Mouse (Mus musculus) limb, embryonic 15.5 days (tissue): Measurements from ENCODE around the gene Neurod2. TPM values are rescaled to one million over a fixed set of nuclear protein-coding genes. Genes with fewer than 3 reads are reported as not detected.

Experiments used
- ATAC-seq: fragments of 200-750 bp; cut with Nextera tagmentation; 2 replicates; pipeline ENCODE4 v1.8.0; 2017; ENCODE audit warnings: low read depth, moderate TSS enrichment; ENCODE audit not compliant: insufficient number of reproducible peaks, low FRiP score, low TSS enrichment
- H3K27ac ChIP-seq: fragments of 300-500 bp; sonication (generic); 2 replicates; pipeline ENCODE4 v1.5.1; 2015; ENCODE audit warnings: moderate library complexity, mild to moderate bottlenecking, inconsistent platforms
- H3K27me3 ChIP-seq: fragments of 300-500 bp; sonication (generic); 2 replicates; pipeline ENCODE4 v1.6.1; 2015; ENCODE audit warnings: inconsistent platforms
- H3K36me3 ChIP-seq: fragments of 300-500 bp; sonication (generic); 2 replicates; pipeline ENCODE4 v1.6.1; 2015; ENCODE audit warnings: inconsistent platforms
- H3K4me1 ChIP-seq: fragments of 300-500 bp; sonication (generic); 2 replicates; pipeline ENCODE4 v1.6.1; 2015; ENCODE audit warnings: inconsistent platforms
- H3K4me2 ChIP-seq: fragments of 300-500 bp; sonication (generic); 2 replicates; pipeline ENCODE4 v1.6.1; 2015; ENCODE audit warnings: mild to moderate bottlenecking, inconsistent platforms
- H3K4me3 ChIP-seq: fragments of 300-500 bp; sonication (generic); 2 replicates; pipeline ENCODE4 v1.5.1; 2015; ENCODE audit warnings: mild to moderate bottlenecking, inconsistent platforms
- H3K9ac ChIP-seq: fragments of 300-500 bp; sonication (generic); 2 replicates; pipeline ENCODE4 v1.6.1; 2015; ENCODE audit warnings: inconsistent platforms
- H3K9me3 ChIP-seq: fragments of 300-500 bp; sonication (generic); 2 replicates; pipeline ENCODE4 v1.6.1; 2016; ENCODE audit warnings: inconsistent platforms
- WGBS: fragments of 180-500 bp; shearing (Covaris S2); methylation state at CpG from one replicate; pipeline ENCODE4 v1.1.7; 2015; 5-methylcytosine and 5-hydroxymethylcytosine counted together
- polyA plus RNA-seq: library from polyadenylated mRNA; unstranded; fragments of >200 nt; fragmentation: Nextera tagmentation; extraction: Ambion mirVana; gene quantifications from 2 replicates; pipeline ENCODE4 v1.2.1, GENCODE M21; 2015

The Neurod2 gene
- polyA plus RNA-seq, 1 experiment from 2014 or later, result not detected

GRCm38 (mm10) chr11:98352272-98352990, 23.0 kb upstream of the Neurod2 start:
- Histone ChIP-seq H3K4me3 (no peak overlapping the region), H3K27me3 (peaks cover 68% of the 10 kb centered on the region), H3K4me1 (peaks cover 50% of the 10 kb centered on the region), H3K9ac (no peak overlapping the region), H3K4me2 (no peak overlapping the region), H3K36me3 (no peaks in the 10 kb centered on the region), H3K27ac (no peak overlapping the region), H3K9me3 (no peaks in the 10 kb centered on the region)
- no peak for ATAC-seq
- WGBS, result 70% methylated on average over 18 of the region's 18 CpGs

- Histone ChIP-seq H3K9ac (no peak overlapping the region), H3K9me3 (no peaks in the 10 kb centered on the region), H3K4me1 (peaks cover 27% of the 10 kb centered on the region), H3K4me3 (peak overlapping the region; percentile 53), H3K27me3 (peaks cover 84% of the 10 kb centered on the region), H3K4me2 (peak overlapping the region; percentile 95), H3K36me3 (no peaks in the 10 kb centered on the region), H3K27ac (no peak overlapping the region)
- 7% methylated on average over 9 of the region's 9 CpGs for WGBS
- no peak for ATAC-seq
Measured at GRCm38 (mm10) chr11:98349308-98349707, 19.9 kb upstream of the Neurod2 start.

DNA sequence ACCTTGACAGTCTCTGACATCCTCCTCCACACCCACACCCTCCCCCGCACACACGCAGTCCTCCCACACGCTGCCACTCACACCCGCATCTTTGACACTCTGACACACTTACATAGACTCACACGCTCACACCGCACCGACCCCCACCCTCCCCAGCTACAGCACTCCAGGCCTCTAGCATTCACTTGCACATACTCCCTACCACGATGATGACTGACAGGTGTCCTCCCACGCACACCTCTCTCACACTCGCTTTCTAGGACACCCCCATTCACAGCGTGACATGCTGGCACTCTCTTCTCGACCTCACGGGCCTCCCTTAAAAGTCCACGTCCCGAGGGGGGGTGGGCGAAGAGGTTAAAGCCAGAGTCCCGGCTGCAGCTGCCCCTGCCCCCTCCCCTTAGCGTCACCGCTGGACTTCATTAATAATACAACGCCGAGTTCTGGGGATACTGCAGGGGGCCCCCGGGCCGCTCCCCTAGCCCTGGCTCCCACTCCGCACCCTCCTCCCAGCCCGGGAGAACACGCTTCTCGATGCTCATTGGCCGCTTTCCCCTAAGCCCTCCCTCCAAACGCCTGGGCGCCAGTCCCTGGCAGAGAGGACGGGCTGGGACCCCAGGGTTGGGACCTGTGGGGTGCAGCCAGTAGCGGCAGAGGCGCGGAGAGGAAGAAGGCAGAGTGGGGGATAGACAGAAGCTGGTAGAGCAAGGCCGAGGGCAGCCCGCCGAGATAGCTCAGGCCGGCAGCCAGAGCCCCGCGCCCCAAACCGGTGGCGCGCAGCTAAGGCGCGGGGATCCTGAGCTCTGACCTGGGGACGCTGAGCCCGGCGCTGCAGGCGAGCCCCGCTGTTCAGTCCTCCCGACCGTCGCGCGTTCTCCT, 18.9 kb upstream of the Neurod2 start, which contains the start of gene Ppp1r1b:
Gene Ppp1r1b (plus strand): TSS at position 322 of the 879 bp plus-strand sequence.
- H3K36me3 ChIP-seq, result no peaks in the 10 kb centered on the region
- peak within 1 kb of the TSS; percentile 95 for H3K4me2 ChIP-seq
- H3K27me3 ChIP-seq, result peaks cover 85% of the 10 kb centered on the region
- H3K4me3 ChIP-seq, result peak within 1 kb of the TSS; percentile 53
- ATAC-seq, result 0 out of 2 replicates have a peak, but pooled peaks have one; percentile 22
- H3K9me3 ChIP-seq, result no peaks in the 10 kb centered on the region
- WGBS, result under 1% methylated on average over 55 of the region's 55 CpGs
- H3K27ac ChIP-seq, result no peak within 1 kb of the TSS
- H3K9ac ChIP-seq, result peak within 1 kb of the TSS; percentile 39
- peaks cover 25% of the 10 kb centered on the region for H3K4me1 ChIP-seq

DNA sequence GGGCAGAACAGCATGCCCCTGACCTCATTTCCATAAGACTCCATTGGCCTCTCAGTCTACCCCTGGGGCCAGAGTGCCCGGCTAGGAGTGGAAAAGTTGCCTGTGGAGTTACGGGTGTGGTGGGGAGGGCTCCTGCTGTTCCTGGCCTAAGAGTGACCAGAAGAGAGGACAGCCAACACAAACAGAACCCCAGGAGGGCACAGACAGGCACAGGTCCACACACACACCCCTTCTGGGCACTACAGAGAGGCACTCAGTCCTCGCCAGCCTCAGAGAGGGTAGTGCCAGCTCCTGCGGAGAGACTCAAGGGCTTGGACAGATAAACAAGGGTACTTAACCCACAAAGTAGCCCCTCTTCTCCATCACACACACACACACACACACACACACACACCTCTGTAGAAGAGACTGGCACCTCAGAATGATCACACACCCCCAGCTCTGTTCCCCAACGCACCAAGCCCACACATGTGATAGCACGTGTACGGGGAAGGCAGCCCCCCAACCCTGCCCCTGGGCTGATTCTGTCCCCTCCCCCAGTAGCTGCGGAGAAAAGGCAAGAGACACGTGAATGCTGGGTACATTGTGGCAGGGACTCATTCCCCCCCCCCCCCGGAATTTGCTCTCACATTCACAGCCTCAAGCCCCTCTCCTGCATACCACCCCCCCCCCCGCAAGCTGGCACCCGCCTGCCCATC, 18.1 kb upstream of the Neurod2 start:
- no peaks in the 10 kb centered on the region for H3K36me3 ChIP-seq
- H3K4me2 ChIP-seq, result peak overlapping the region; percentile 95; the same call in 1 of the 2 replicates
- WGBS, result 3% methylated on average over 12 of the region's 12 CpGs
- H3K27me3 ChIP-seq, result peaks cover 80% of the 10 kb centered on the region
- H3K27ac ChIP-seq, result no peak overlapping the region
- peaks cover 24% of the 10 kb centered on the region for H3K4me1 ChIP-seq
- no peak overlapping the region for H3K9ac ChIP-seq
- H3K9me3 ChIP-seq, result no peaks in the 10 kb centered on the region
- no peak for ATAC-seq
- H3K4me3 ChIP-seq, result 0 out of 2 replicates have a peak overlapping the region, but pooled peaks have one; percentile 53

GRCm38 (mm10) chr11:98346168-98346567, 16.7 kb upstream of the Neurod2 start:
- ATAC-seq, result no peak
- Histone ChIP-seq H3K9ac (no peak overlapping the region), H3K9me3 (no peaks in the 10 kb centered on the region), H3K27me3 (peaks cover 80% of the 10 kb centered on the region), H3K27ac (no peak overlapping the region), H3K4me2 (no peak overlapping the region), H3K36me3 (no peaks in the 10 kb centered on the region), H3K4me1 (peaks cover 26% of the 10 kb centered on the region), H3K4me3 (no peak overlapping the region)
- WGBS, result 18% methylated on average over 9 of the region's 9 CpGs

- peaks cover 29% of the 10 kb centered on the region for H3K4me1 ChIP-seq
- ATAC-seq, result no peak
- no peaks in the 10 kb centered on the region for H3K9me3 ChIP-seq
- peaks cover 77% of the 10 kb centered on the region for H3K27me3 ChIP-seq
- H3K27ac ChIP-seq, result no peak overlapping the region
- H3K36me3 ChIP-seq, result no peaks in the 10 kb centered on the region
- H3K4me2 ChIP-seq, result peak overlapping the region; percentile 33
- no peak overlapping the region for H3K9ac ChIP-seq
- under 1% methylated on average over 14 of the region's 14 CpGs for WGBS
- peak overlapping the region; percentile 16; the same call in 1 of the 2 replicates for H3K4me3 ChIP-seq
Measured at GRCm38 (mm10) chr11:98345253-98345652, 15.8 kb upstream of the Neurod2 start.

- ATAC-seq, result 0 out of 2 replicates have a peak, but pooled peaks have one; percentile 27
- Histone ChIP-seq H3K9ac (no peak overlapping the region), H3K4me2 (peak overlapping the region; percentile 53), H3K36me3 (no peaks in the 10 kb centered on the region), H3K27me3 (peaks cover 77% of the 10 kb centered on the region), H3K9me3 (no peaks in the 10 kb centered on the region), H3K4me1 (peaks cover 33% of the 10 kb centered on the region), H3K4me3 (peak overlapping the region; percentile 31), H3K27ac (peak overlapping the region; percentile 3; the same call in 1 of the 2 replicates)
- 1% methylated on average over 29 of the region's 29 CpGs for WGBS
Measured at GRCm38 (mm10) chr11:98342000-98342945, 12.8 kb upstream of the Neurod2 start.

DNA sequence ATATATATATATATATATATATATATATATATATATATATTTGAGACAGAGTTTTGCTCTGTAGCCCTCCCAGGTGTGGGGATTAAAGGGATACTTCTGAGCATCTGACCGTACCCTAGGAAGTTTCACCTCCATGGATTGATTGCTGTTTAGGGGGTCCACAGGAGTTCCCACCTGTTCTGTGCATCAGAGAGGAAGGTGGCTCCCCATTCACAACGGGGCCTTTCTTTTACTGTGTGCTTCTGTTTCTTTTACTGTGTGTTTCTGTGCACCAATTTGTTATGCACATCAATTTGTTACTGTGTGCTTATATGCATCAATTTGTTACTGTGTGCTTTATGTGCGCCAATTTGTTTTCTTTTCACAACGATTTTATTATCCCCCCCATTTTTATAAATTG, 11.7 kb upstream of the Neurod2 start:
- H3K9me3 ChIP-seq, result no peaks in the 10 kb centered on the region
- peaks cover 77% of the 10 kb centered on the region for H3K27me3 ChIP-seq
- no peaks in the 10 kb centered on the region for H3K36me3 ChIP-seq
- no peak overlapping the region for H3K4me3 ChIP-seq
- no peak overlapping the region for H3K9ac ChIP-seq
- no peak overlapping the region for H3K4me2 ChIP-seq
- no peak overlapping the region for H3K27ac ChIP-seq
- ATAC-seq, result no peak
- peaks cover 33% of the 10 kb centered on the region for H3K4me1 ChIP-seq
- 50% methylated on average over 4 of the region's 4 CpGs for WGBS

GRCm38 (mm10) chr11:98340597-98340996, 11.1 kb upstream of the Neurod2 start:
- H3K4me3 ChIP-seq, result no peak overlapping the region
- H3K4me2 ChIP-seq, result no peak overlapping the region
- H3K27me3 ChIP-seq, result peaks cover 79% of the 10 kb centered on the region
- H3K27ac ChIP-seq, result no peak overlapping the region
- no peak for ATAC-seq
- no peak overlapping the region for H3K9ac ChIP-seq
- H3K36me3 ChIP-seq, result no peaks in the 10 kb centered on the region
- peaks cover 33% of the 10 kb centered on the region for H3K4me1 ChIP-seq
- no peaks in the 10 kb centered on the region for H3K9me3 ChIP-seq
- 17% methylated on average over 2 of the region's 4 CpGs for WGBS

DNA sequence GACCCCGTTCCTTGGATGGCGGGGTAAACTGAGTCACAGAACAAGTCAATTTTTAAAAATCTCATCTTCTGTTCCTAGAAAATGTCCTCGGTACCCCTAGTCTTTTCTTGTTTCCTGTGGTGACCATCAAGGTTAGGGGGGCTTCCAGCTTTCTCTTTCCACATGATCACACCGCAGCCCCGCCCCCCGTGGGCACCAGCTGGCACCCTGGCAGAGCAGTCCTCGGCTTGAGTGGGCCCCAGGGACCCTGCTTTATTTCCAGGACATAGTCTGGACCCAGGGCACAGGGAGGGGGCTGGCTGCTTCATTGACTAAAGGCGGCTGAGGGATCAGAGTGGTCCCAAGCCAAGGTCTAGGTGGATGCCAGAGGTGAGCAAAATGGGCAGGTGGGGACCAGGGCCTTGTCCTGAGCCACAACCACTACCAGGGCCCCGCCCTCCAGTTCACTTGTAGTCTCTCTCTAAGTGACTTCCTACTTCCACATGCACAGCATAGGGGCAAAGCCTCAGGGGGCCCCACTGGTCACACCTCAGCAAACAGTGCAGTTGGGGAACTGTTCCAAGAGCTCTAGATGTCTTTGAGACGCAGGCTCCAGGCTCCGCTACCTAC, 10.3 kb upstream of the Neurod2 start:
- H3K9me3 ChIP-seq, result no peaks in the 10 kb centered on the region
- 13% methylated on average over 11 of the region's 11 CpGs for WGBS
- no peak overlapping the region for H3K9ac ChIP-seq
- no peak for ATAC-seq
- no peaks in the 10 kb centered on the region for H3K36me3 ChIP-seq
- peaks cover 83% of the 10 kb centered on the region for H3K27me3 ChIP-seq
- no peak overlapping the region for H3K27ac ChIP-seq
- H3K4me3 ChIP-seq, result peak overlapping the region; percentile 53
- H3K4me1 ChIP-seq, result peaks cover 31% of the 10 kb centered on the region
- H3K4me2 ChIP-seq, result peak overlapping the region; percentile 99
